Mouse (Mus musculus) CH12.LX (cell line): ENCODE measurements around the gene Agtr1a. TPM values are rescaled to one million over a fixed set of nuclear protein-coding genes. Genes with fewer than 3 reads are reported as not detected.

Experiments used
- DNase-seq: peaks from one replicate; pipeline ENCODE4 v3.0.0-alpha.2; 2013; ENCODE audit errors: extremely low read depth
- H3K27ac ChIP-seq: 2 replicates; pipeline ENCODE4 v1.5.1; 2012; ENCODE audit warnings: low read depth, mild to moderate bottlenecking, control low read depth, moderate library complexity; ENCODE audit not compliant: insufficient read depth
- H3K27me3 ChIP-seq: replicated peaks from 2 replicates; pipeline ENCODE3; 2012; ENCODE audit warnings: inconsistent platforms
- H3K36me3 ChIP-seq, 2 experiments: replicated peaks in 1 of 2; 2 replicates each; pipeline versions ENCODE3 to v1.6.1; 2012; ENCODE audit warnings: inconsistent platforms in 1 of 2, low read length in 1 of 2, mild to moderate bottlenecking in 1 of 2, mixed read lengths in 1 of 2, moderate library complexity in 1 of 2; ENCODE audit not compliant: control insufficient read depth in 1 of 2, insufficient read depth in 1 of 2
- H3K4me1 ChIP-seq, 2 experiments: 2 replicates each; pipeline ENCODE4 v1.6.1; 2012; ENCODE audit warnings: inconsistent platforms in 1 of 2, moderate library complexity in 1 of 2; ENCODE audit not compliant: insufficient read depth in 2 of 2, control insufficient read depth in 1 of 2
- H3K4me2 ChIP-seq: 2 replicates; pipeline ENCODE4 v1.6.1; 2012; ENCODE audit warnings: low read depth, mild to moderate bottlenecking, control low read depth; ENCODE audit not compliant: poor library complexity, insufficient read depth, severe bottlenecking
- H3K4me3 ChIP-seq, 3 experiments: fragments of 150-350 bp in 1 of 3; sonication (generic) in 1 of 3; replicated peaks in 1 of 3; 2 replicates each; pipeline versions ENCODE3 to v1.5.1; 2011 to 2012; ENCODE audit warnings: low read depth in 2 of 3, low read length in 2 of 3, mild to moderate bottlenecking in 2 of 3, moderate library complexity in 2 of 3, control low read depth in 1 of 3, improper control_type of control experiment in 1 of 3, inconsistent platforms in 1 of 3, mixed read lengths in 1 of 3; ENCODE audit not compliant: poor library complexity in 1 of 3
- H3K79me2 ChIP-seq: replicated peaks from 2 replicates; pipeline ENCODE4 v1.6.1; 2012; ENCODE audit warnings: mild to moderate bottlenecking, moderate library complexity; ENCODE audit not compliant: control insufficient read depth, poor library complexity, insufficient read depth, severe bottlenecking; ENCODE audit errors: extremely low read depth
- H3K9ac ChIP-seq: 2 replicates; pipeline ENCODE4 v1.6.1; 2012; ENCODE audit warnings: low read depth, mild to moderate bottlenecking, control low read depth, moderate library complexity; ENCODE audit not compliant: insufficient read depth
- H3K9me3 ChIP-seq: replicated peaks from 2 replicates; pipeline ENCODE3; 2012; ENCODE audit warnings: low read length, inconsistent platforms, mixed read lengths
- CHD1 ChIP-seq: IDR thresholded peaks from 2 replicates; pipeline ENCODE4 v1.6.1; 2012; ENCODE audit warnings: low read depth, low read length, improper control_type of control experiment, inconsistent platforms
- CHD2 ChIP-seq: IDR thresholded peaks from 2 replicates; pipeline ENCODE4 v1.6.1; 2011; ENCODE audit warnings: low read length, improper control_type of control experiment
- CTCF ChIP-seq, 2 experiments: IDR thresholded peaks in 1 of 2; conservative IDR thresholded peaks in 1 of 2; 2 replicates each; pipeline ENCODE4 v1.5.1; 2011 to 2012; ENCODE audit warnings: low read depth in 2 of 2, low read length in 2 of 2, improper control_type of control experiment in 1 of 2, inconsistent platforms in 1 of 2, mild to moderate bottlenecking in 1 of 2, moderate library complexity in 1 of 2
- EP300 ChIP-seq: IDR thresholded peaks from 2 replicates; pipeline ENCODE4 v1.6.1; 2011; ENCODE audit warnings: low read length, improper control_type of control experiment
- ETS1 ChIP-seq: conservative IDR thresholded peaks from 2 replicates; pipeline ENCODE4 v1.6.1; 2012; ENCODE audit warnings: low read depth, mild to moderate bottlenecking, inconsistent platforms, low read length, improper control_type of control experiment, moderate library complexity
- HCFC1 ChIP-seq: IDR thresholded peaks from 2 replicates; pipeline ENCODE4 v1.6.1; 2012; ENCODE audit warnings: low read depth, mild to moderate bottlenecking, inconsistent platforms, low read length, improper control_type of control experiment
- JUN ChIP-seq: IDR thresholded peaks from 2 replicates; pipeline ENCODE4 v1.6.1; 2011; ENCODE audit warnings: low read depth, mild to moderate bottlenecking, low read length, improper control_type of control experiment, moderate library complexity; ENCODE audit not compliant: insufficient read depth
- MAX ChIP-seq: IDR thresholded peaks from 2 replicates; pipeline ENCODE4 v1.6.1; 2011; ENCODE audit warnings: low read length, improper control_type of control experiment
- MEF2A ChIP-seq: IDR thresholded peaks from 2 replicates; pipeline ENCODE4 v1.6.1; 2014; ENCODE audit warnings: low read depth, mild to moderate bottlenecking, inconsistent platforms, low read length, improper control_type of control experiment, borderline replicate concordance
- MXI1 ChIP-seq: IDR thresholded peaks from 2 replicates; pipeline ENCODE4 v1.6.1; 2011; ENCODE audit warnings: mild to moderate bottlenecking, low read depth, low read length, improper control_type of control experiment
- NRF1 ChIP-seq: IDR thresholded peaks from 2 replicates; pipeline ENCODE4 v1.6.1; 2014; ENCODE audit warnings: low read depth, mild to moderate bottlenecking, inconsistent platforms, low read length, improper control_type of control experiment, moderate library complexity
- PAX5 ChIP-seq: IDR thresholded peaks from 2 replicates; pipeline ENCODE4 v1.6.1; 2012; ENCODE audit warnings: low read length, inconsistent platforms, mixed read lengths
- RAD21 ChIP-seq: IDR thresholded peaks from 2 replicates; pipeline ENCODE4 v1.6.1; 2011; ENCODE audit warnings: low read depth, mild to moderate bottlenecking, low read length, improper control_type of control experiment, moderate library complexity
- SIN3A ChIP-seq: IDR thresholded peaks from 2 replicates; pipeline ENCODE4 v1.6.1; 2012; ENCODE audit warnings: low read length, improper control_type of control experiment, inconsistent platforms
- SMC3 ChIP-seq: IDR thresholded peaks from 2 replicates; pipeline ENCODE4 v1.6.1; 2011; ENCODE audit warnings: low read depth, low read length, improper control_type of control experiment
- UBTF ChIP-seq: IDR thresholded peaks from 2 replicates; pipeline ENCODE4 v1.6.1; 2012; ENCODE audit warnings: low read depth, mild to moderate bottlenecking, inconsistent platforms, low read length, improper control_type of control experiment, moderate library complexity
- USF1 ChIP-seq: IDR thresholded peaks from 2 replicates; pipeline ENCODE4 v1.6.1; 2014; ENCODE audit warnings: low read depth, mild to moderate bottlenecking, inconsistent platforms, low read length, improper control_type of control experiment
- ZC3H11A ChIP-seq: IDR thresholded peaks from 2 replicates; pipeline ENCODE4 v1.6.1; 2012; ENCODE audit warnings: low read depth, mild to moderate bottlenecking, inconsistent platforms, low read length, improper control_type of control experiment
- ZMIZ1 ChIP-seq: IDR thresholded peaks from 2 replicates; pipeline ENCODE4 v1.6.1; 2012; ENCODE audit warnings: low read depth, mild to moderate bottlenecking, inconsistent platforms, low read length, improper control_type of control experiment
- dilution Hi-C: fragments of 300-500 bp; cut with MboI; formaldehyde crosslinking; loops from 2 replicates; pipeline ENCODE4 v1.14.3; 2020; ENCODE audit warnings: low sequenced_read_pairs; ENCODE audit not compliant: extremely low pct_unique_long_range_greater_than_20kb, extremely low pct_ligation_motif_present
- in situ Hi-C: fragments of 300-500 bp; cut with MboI; formaldehyde crosslinking; loops from 3 replicates; pipeline ENCODE4 v1.14.3; 2019; ENCODE audit warnings: low sequenced_read_pairs, low pct_ligation_motif_present, low pct_unique_long_range_greater_than_20kb, mixed read lengths
- polyA plus RNA-seq: library from polyadenylated mRNA; unstranded; fragments of >175 nt; gene quantifications from 2 replicates; pipeline ENCODE4 v1.2.1, GENCODE M21; 2012; ENCODE audit warnings: low read depth; ENCODE audit not compliant: insufficient read length
- total RNA-seq, 2 experiments: library from RNA; depleted of rRNA; stranded (reverse); fragments of 300-350 nt in 1 of 2; fragments of >200 nt in 1 of 2; gene quantifications; 2 replicates each; pipeline ENCODE4 v1.2.3; 2012 to 2014

Agtr1a gene
- total and polyA plus RNA-seq, 3 experiments, result not detected

DNA sequence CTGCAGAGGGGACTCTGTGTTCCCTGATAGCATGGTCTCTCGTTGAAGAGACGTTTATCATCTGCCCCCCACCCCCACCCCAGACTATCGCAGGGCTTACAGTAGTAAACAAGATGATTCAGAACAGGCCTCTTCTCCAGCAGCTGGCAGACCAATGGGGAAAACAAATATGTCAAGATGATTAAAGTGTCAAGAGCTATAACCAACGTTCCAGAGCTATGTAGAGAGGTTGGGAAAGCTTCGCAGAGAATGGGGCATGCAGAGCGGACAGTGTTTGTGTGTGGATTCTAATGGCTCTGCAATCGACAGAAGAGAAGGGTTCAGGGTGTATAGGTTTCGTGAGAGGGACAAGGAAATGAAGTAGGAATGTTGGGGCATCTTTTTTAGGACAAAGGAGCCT lies 31.9 kb downstream of the Agtr1a start:
- Histone ChIP-seq H3K9ac (no peak overlapping the region), H3K4me3 (no peak overlapping the region), H3K79me2 (no peaks in the 10 kb centered on the region), H3K4me2 (no peak overlapping the region), H3K36me3 (no peaks in the 10 kb centered on the region), H3K9me3 (no peaks in the 10 kb centered on the region), H3K4me1 (peaks cover 4 to 24% of the 10 kb centered on the region in 2 experiments; a peak in 3 of 4 replicates), H3K27me3 (no peaks in the 10 kb centered on the region), H3K27ac (no peak overlapping the region)
- TF ChIP-seq ZMIZ1, result no peak
- no peak for TF ChIP-seq RAD21
- TF ChIP-seq HCFC1, result no peak
- no peak for TF ChIP-seq EP300
- TF ChIP-seq NRF1, result no peak
- no peak for TF ChIP-seq CHD2
- no peak for TF ChIP-seq MEF2A
- no peak for TF ChIP-seq SIN3A
- TF ChIP-seq PAX5, result no peak
- TF ChIP-seq CHD1, result no peak
- TF ChIP-seq MAX, result no peak
- TF ChIP-seq MXI1, result no peak
- no peak for TF ChIP-seq USF1
- TF ChIP-seq UBTF, result no peak
- TF ChIP-seq ZC3H11A, result no peak
- TF ChIP-seq SMC3, result no peak
- TF ChIP-seq ETS1, result no peak
- in situ Hi-C loops (no loop called here), dilution Hi-C loops (no loop called here)
- no peak for DNase-seq

- H3K27ac ChIP-seq, result no peak overlapping the region
- no peak overlapping the region for H3K4me2 ChIP-seq
- dilution Hi-C loops (no loop called here), in situ Hi-C loops (no loop called here)
- H3K9ac ChIP-seq, result no peak overlapping the region
- peaks cover 2 to 18% of the 10 kb centered on the region in 2 experiments; a peak in 2 of 4 replicates for H3K4me1 ChIP-seq
- H3K4me3 ChIP-seq, result no peak overlapping the region
- no peaks in the 10 kb centered on the region for H3K79me2 ChIP-seq
- TF ChIP-seq JUN, result no peak
- no peak for TF ChIP-seq SIN3A
- TF ChIP-seq ZMIZ1, result no peak
- no peak for TF ChIP-seq CTCF (conservative IDR thresholded peaks at IDR 0.05 in 1 of 2, IDR thresholded peaks at IDR 0.05 in 1 of 2; ENCODE audit: low read depth in 2 of 2, low read length in 2 of 2)
- TF ChIP-seq CHD2, result no peak
- no peaks in the 10 kb centered on the region for H3K27me3 ChIP-seq
- no peaks in the 10 kb centered on the region for H3K36me3 ChIP-seq
- DNase-seq, result no peak
- no peaks in the 10 kb centered on the region for H3K9me3 ChIP-seq
Observed at GRCm38 (mm10) chr13:30368746-30369145, 32.5 kb downstream of the Agtr1a start.
